Mouse (Mus musculus): ENCODE measurements around the gene Ccdc91.

- TF ChIP-seq POLR2A (IDR thresholded peaks at IDR 0.05; ENCODE audit: control insufficient read depth, low read depth, low read length) (no peak), CTCF (IDR thresholded peaks at IDR 0.05; ENCODE audit: control insufficient read depth, insufficient read depth, insufficient replicate concordance, low read depth, low read length) (no peak)
These were observed 62.6 kb downstream of the Ccdc91 start for GRCm38 (mm10) chr6:147538236-147538635.
